Mouse (Mus musculus): ENCODE data around the gene Tmem131l. TPM values are rescaled to one million over a fixed set of nuclear protein-coding genes. Genes with fewer than 3 reads are reported as not detected.

The Tmem131l gene
- polyA plus RNA-seq, 1 experiment from 2014 or later = 89.0 TPM

DNA sequence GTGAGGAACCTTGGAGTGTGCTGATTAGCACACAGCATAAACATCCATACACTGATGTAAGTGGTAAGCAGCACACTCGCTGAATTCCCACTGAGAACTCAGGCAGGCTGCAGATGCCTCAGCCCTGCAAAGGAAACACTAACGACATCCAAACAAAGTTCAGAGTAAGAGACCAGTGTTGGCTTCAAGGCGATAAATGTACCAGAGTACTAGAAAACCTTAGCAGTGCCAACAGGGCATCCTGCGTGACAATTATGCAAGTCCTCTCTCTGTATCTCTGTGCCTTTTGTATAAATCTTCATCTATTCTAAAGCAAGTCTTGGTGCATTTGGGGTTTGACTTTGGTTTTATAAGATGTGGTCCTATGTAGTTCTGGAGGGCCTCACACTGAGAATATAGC is 11.0 kb downstream of the Tmem131l start:
- Histone ChIP-seq H3K27me3 (ENCODE audit: control insufficient read depth, insufficient read depth, low read length) (no peaks in the 10 kb centered on the region), H3K36me3 (ENCODE audit: control insufficient read depth, insufficient read depth, low read length) (0 out of 2 replicates have a peak, but pooled peaks cover 5% of the 10 kb centered on the region), H3K4me2 (replicated peaks; ENCODE audit: low read depth, low read length) (no peak overlapping the region), H3K4me3 (ENCODE audit: low read depth, low read length) (no peak overlapping the region), H3K9me3 (ENCODE audit: control insufficient read depth, low read length) (no peaks in the 10 kb centered on the region), H3K4me1 (replicated peaks; ENCODE audit: control insufficient read depth, insufficient read depth, low read length) (no peaks in the 10 kb centered on the region; the same call in 1 of the 2 replicates), H3K9ac (ENCODE audit: low read depth, low read length) (no peak overlapping the region), H3K27ac (ENCODE audit: low read depth, low read length) (no peak overlapping the region)
- ATAC-seq (ENCODE audit: low FRiP score) = no peak
- DNase-seq (ENCODE audit: low spot score) = no peak
- WGBS = 90% methylated on average over 4 of the region's 4 CpGs

DNA sequence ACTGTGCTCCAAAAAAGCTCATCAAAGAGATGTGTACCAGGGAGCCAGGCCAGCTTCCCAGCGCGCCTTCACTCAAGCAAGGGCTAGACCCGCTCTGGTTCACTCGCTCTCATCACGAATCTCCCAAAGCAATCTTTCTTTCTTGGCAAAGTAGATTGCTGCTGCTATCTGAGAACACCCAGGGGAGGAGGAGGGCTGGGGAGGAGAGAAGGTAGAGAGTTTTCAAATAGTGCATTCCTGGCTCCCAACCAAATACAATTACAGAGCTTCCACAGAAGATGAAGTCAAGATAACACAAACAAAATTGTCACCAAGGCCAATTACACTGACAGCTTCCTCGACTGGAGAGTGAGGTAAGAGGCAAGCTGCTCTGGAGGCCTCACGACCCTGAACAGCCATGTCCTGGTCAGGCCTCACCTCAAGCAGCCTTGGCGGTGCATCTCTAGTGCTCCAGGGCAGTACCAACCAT is 12.2 kb downstream of the Tmem131l start:
- ATAC-seq (ENCODE audit: low FRiP score) = no peak
- H3K4me1 ChIP-seq (replicated peaks; ENCODE audit: control insufficient read depth, insufficient read depth, low read length) = no peaks in the 10 kb centered on the region; the same call in 1 of the 2 replicates
- 80% methylated on average over 8 of the region's 8 CpGs for WGBS
- 0 out of 2 replicates have a peak, but pooled peaks cover 5% of the 10 kb centered on the region for H3K36me3 ChIP-seq (ENCODE audit: control insufficient read depth, insufficient read depth, low read length)
- no peak for DNase-seq (ENCODE audit: low spot score)
- H3K4me3 ChIP-seq (ENCODE audit: low read depth, low read length) = no peak overlapping the region
- H3K27ac ChIP-seq (ENCODE audit: low read depth, low read length) = no peak overlapping the region
- H3K27me3 ChIP-seq (ENCODE audit: control insufficient read depth, insufficient read depth, low read length) = no peaks in the 10 kb centered on the region
- no peaks in the 10 kb centered on the region for H3K9me3 ChIP-seq (ENCODE audit: control insufficient read depth, low read length)
- H3K9ac ChIP-seq (ENCODE audit: low read depth, low read length) = no peak overlapping the region
- no peak overlapping the region for H3K4me2 ChIP-seq (replicated peaks; ENCODE audit: low read depth, low read length)

DNA sequence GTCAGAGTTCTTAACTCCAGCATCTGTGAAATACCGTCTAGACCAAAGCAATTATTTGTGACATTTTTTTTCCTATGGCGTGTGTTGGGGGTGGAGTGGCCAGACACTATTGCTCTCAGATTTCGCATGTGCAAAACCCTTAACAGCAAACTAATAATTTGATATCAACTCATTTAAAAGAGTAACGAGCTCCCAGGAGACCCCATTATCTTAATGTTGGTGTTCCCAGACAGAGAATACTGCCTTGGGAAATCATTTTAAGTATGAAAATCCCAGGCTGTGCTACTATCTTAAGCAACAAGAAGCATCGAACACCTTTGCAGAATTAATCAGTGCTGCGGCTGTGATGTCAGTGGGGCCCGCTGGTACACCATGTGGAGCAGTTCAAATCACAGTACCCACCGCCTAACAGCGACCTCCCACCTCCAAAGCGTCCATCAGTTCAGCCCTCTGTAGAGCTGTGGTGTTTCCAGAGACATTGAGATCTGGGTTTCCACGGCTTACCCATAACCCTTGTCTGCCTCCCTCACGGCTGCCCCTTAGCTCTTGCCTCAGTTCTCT is 15.4 kb downstream of the Tmem131l start:
- Histone ChIP-seq H3K27ac (ENCODE audit: low read depth, low read length) (no peak overlapping the region), H3K9me3 (ENCODE audit: control insufficient read depth, low read length) (no peaks in the 10 kb centered on the region), H3K9ac (ENCODE audit: low read depth, low read length) (no peak overlapping the region), H3K4me2 (replicated peaks; ENCODE audit: low read depth, low read length) (no peak overlapping the region), H3K36me3 (ENCODE audit: control insufficient read depth, insufficient read depth, low read length) (0 out of 2 replicates have a peak, but pooled peaks cover 5% of the 10 kb centered on the region), H3K27me3 (ENCODE audit: control insufficient read depth, insufficient read depth, low read length) (no peaks in the 10 kb centered on the region), H3K4me1 (replicated peaks; ENCODE audit: control insufficient read depth, insufficient read depth, low read length) (no peaks in the 10 kb centered on the region; the same call in none of the 2 replicates), H3K4me3 (ENCODE audit: low read depth, low read length) (no peak overlapping the region)
- ATAC-seq (ENCODE audit: low FRiP score) (no peak), DNase-seq (ENCODE audit: low spot score) (no peak)
- 85% methylated on average over 12 of the region's 12 CpGs for WGBS

DNA sequence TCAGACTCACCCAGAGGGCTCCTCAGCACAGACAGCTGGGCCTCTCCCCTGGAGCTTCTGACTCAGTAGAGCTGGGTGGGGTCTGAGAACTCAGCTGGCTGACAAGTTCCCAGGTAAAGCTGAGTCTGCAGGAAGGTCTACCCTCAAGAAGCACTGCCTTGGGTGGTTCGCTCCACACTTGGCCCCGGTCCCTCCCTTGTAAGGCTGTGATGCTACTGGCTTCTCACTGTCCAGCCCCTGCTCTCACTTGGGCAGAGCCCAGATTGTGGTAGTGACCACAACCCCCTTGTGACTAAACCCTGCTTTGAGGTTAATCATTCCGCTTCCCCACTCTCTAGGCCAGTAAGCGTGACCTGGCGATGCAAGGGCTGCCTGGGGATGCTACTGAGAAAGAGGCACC is 17.3 kb downstream of the Tmem131l start:
- 63% methylated on average over 5 of the region's 5 CpGs for WGBS
- DNase-seq (ENCODE audit: low spot score) (no peak), ATAC-seq (ENCODE audit: low FRiP score) (no peak)
- Histone ChIP-seq H3K9me3 (ENCODE audit: control insufficient read depth, low read length) (no peaks in the 10 kb centered on the region), H3K4me1 (replicated peaks; ENCODE audit: control insufficient read depth, insufficient read depth, low read length) (no peaks in the 10 kb centered on the region; the same call in none of the 2 replicates), H3K4me3 (ENCODE audit: low read depth, low read length) (no peak overlapping the region), H3K9ac (ENCODE audit: low read depth, low read length) (no peak overlapping the region), H3K27me3 (ENCODE audit: control insufficient read depth, insufficient read depth, low read length) (no peaks in the 10 kb centered on the region), H3K27ac (ENCODE audit: low read depth, low read length) (no peak overlapping the region), H3K4me2 (replicated peaks; ENCODE audit: low read depth, low read length) (no peak overlapping the region), H3K36me3 (ENCODE audit: control insufficient read depth, insufficient read depth, low read length) (0 out of 2 replicates have a peak, but pooled peaks cover 7% of the 10 kb centered on the region)

DNA sequence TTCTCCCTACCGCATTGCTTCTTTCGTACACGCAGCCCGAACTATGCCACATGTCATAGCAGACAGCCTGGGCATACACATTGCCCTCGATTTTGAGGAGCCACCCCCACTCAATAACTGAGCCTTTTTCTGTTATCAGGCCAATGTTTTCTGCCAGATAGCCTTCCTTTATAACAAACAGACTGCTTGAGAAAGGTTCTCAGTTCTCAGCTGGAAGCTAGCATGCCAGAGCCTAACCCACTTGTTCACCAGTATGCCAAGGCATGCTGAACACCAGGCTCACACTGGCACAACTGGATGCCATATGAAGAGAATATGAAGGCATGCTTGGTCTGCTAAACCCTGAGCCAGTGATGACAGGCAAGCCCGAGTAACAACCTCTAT is 17.8 kb downstream of the Tmem131l start:
- 91% methylated on average over 6 of the region's 6 CpGs for WGBS
- Histone ChIP-seq H3K4me1 (replicated peaks; ENCODE audit: control insufficient read depth, insufficient read depth, low read length) (no peaks in the 10 kb centered on the region; the same call in none of the 2 replicates), H3K27ac (ENCODE audit: low read depth, low read length) (no peak overlapping the region), H3K9me3 (ENCODE audit: control insufficient read depth, low read length) (no peaks in the 10 kb centered on the region), H3K4me2 (replicated peaks; ENCODE audit: low read depth, low read length) (no peak overlapping the region), H3K4me3 (ENCODE audit: low read depth, low read length) (no peak overlapping the region), H3K27me3 (ENCODE audit: control insufficient read depth, insufficient read depth, low read length) (no peaks in the 10 kb centered on the region), H3K9ac (ENCODE audit: low read depth, low read length) (no peak overlapping the region), H3K36me3 (ENCODE audit: control insufficient read depth, insufficient read depth, low read length) (0 out of 2 replicates have a peak, but pooled peaks cover 7% of the 10 kb centered on the region)
- no peak for ATAC-seq (ENCODE audit: low FRiP score)
- no peak for DNase-seq (ENCODE audit: low spot score)

DNA sequence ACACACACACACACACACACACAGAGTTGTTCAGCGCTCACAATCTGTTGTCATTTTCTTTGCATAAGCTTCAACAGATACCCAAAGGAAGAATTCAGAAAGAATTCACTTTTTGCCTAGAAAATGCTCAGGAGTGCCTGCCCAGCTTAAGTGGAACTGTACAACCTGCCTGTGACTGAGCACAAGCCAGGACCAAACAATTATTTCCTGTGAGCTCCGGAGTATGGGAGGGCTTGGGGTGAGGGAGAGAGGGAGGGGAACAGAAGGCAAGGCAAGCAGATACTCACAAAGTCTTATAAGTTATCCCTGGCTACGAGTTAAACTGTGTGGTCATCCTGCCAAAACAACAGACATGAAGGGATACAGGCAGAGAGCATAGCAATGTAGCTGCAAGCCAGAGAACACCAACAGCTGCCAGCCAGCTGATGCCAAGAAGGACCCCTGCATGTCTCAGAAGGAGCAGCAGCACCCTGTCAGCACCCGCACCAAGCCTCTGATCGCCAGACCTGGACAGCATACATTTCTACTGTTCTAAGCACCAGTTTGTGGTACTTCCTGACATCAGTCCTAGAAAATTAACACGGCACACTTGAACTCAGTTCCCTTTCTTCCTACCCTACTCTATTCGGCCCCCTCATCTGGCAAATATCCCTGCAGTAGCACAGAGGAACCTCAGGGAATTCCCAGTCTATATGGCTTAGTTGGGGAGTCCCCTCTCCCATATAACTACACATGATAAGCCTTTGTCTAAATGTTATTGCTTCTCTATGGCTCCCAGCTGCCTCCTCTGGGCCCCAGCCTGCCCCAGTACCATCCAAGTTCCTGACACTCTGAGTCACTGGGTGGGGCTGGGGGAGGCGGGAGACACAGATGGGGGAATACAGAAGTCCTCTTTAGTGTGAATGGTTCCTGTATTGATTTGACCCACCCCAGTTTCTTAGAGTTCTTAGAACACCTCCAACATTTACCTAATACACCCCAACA is 18.5 kb downstream of the Tmem131l start:
- 75% methylated on average over 8 of the region's 8 CpGs for WGBS

DNA sequence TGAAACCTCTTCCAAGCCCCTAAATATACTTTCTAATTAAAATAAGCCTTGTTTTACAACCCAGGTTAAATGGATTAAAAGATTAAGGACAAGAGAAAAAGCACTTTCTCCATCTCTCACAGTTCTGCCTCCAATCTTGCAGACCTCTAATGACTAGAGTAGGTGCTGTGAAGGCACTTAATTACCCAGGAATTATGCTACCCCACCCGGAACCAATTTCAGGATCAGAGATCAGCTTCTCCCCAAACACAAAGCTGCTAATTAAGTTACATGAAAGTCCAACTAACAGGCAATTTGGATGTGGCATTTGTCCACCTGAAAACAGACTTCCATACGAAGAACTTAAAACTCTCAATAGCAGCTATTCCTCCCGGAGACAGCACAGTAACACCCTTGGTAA is 19.4 kb downstream of the Tmem131l start:
- 65% methylated on average over 3 of the region's 3 CpGs for WGBS

More for the DNA sequence above, 18.5 kb downstream of the Tmem131l start:
- Histone ChIP-seq H3K9me3 (ENCODE audit: control insufficient read depth, low read length) (no peaks in the 10 kb centered on the region), H3K4me2 (replicated peaks; ENCODE audit: low read depth, low read length) (no peak overlapping the region), H3K27me3 (ENCODE audit: control insufficient read depth, insufficient read depth, low read length) (no peaks in the 10 kb centered on the region), H3K9ac (ENCODE audit: low read depth, low read length) (no peak overlapping the region), H3K4me3 (ENCODE audit: low read depth, low read length) (no peak overlapping the region), H3K4me1 (replicated peaks; ENCODE audit: control insufficient read depth, insufficient read depth, low read length) (no peaks in the 10 kb centered on the region; the same call in none of the 2 replicates), H3K27ac (ENCODE audit: low read depth, low read length) (no peak overlapping the region), H3K36me3 (ENCODE audit: control insufficient read depth, insufficient read depth, low read length) (0 out of 2 replicates have a peak, but pooled peaks cover 2% of the 10 kb centered on the region)
- ATAC-seq (ENCODE audit: low FRiP score) = no peak
- DNase-seq (ENCODE audit: low spot score) = no peak

DNA sequence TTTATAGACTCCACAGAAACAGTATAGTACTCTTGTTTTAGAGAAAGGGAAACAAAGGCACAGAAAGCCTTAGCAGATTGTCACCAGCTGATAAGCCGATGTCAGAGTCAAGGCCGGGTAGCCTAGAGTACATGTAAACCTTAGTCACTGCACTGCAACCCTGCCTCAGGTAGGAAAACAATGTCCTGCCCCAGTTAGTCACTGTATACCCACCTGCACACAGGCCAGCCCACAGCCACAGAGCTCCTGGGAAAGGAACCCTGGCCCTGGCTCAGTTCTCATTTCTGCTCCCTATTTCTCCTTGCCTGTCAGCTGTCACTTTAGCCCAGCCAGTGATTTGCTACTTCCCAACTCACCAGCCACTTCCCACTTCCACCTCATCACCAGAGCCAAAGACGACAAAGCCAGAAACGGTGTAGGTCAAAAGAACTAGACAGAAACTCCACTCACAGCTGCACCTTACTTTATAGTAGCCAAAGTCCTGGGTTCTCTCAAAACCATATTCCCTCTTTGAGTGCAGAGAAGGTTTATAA is 24.4 kb downstream of the Tmem131l start:
- peaks cover 2% of the 10 kb centered on the region; the same call in 1 of the 2 replicates for H3K9me3 ChIP-seq (ENCODE audit: control insufficient read depth, low read length)
- H3K9ac ChIP-seq (ENCODE audit: low read depth, low read length) = no peak overlapping the region
- DNase-seq (ENCODE audit: low spot score) = no peak
- H3K27ac ChIP-seq (ENCODE audit: low read depth, low read length) = no peak overlapping the region
- H3K4me3 ChIP-seq (ENCODE audit: low read depth, low read length) = no peak overlapping the region
- WGBS = 92% methylated on average over 4 of the region's 4 CpGs
- no peaks in the 10 kb centered on the region for H3K4me1 ChIP-seq (replicated peaks; ENCODE audit: control insufficient read depth, insufficient read depth, low read length)
- no peaks in the 10 kb centered on the region for H3K27me3 ChIP-seq (ENCODE audit: control insufficient read depth, insufficient read depth, low read length)
- H3K4me2 ChIP-seq (replicated peaks; ENCODE audit: low read depth, low read length) = no peak overlapping the region
- H3K36me3 ChIP-seq (ENCODE audit: control insufficient read depth, insufficient read depth, low read length) = peaks cover 9% of the 10 kb centered on the region; the same call in 1 of the 2 replicates
- ATAC-seq (ENCODE audit: low FRiP score) = no peak

More for the DNA sequence above, 19.4 kb downstream of the Tmem131l start:
- Histone ChIP-seq H3K36me3 (ENCODE audit: control insufficient read depth, insufficient read depth, low read length) (0 out of 2 replicates have a peak, but pooled peaks cover 2% of the 10 kb centered on the region), H3K9ac (ENCODE audit: low read depth, low read length) (no peak overlapping the region), H3K4me3 (ENCODE audit: low read depth, low read length) (no peak overlapping the region), H3K9me3 (ENCODE audit: control insufficient read depth, low read length) (no peaks in the 10 kb centered on the region), H3K4me1 (replicated peaks; ENCODE audit: control insufficient read depth, insufficient read depth, low read length) (no peaks in the 10 kb centered on the region; the same call in none of the 2 replicates), H3K27me3 (ENCODE audit: control insufficient read depth, insufficient read depth, low read length) (no peaks in the 10 kb centered on the region), H3K27ac (ENCODE audit: low read depth, low read length) (no peak overlapping the region), H3K4me2 (replicated peaks; ENCODE audit: low read depth, low read length) (no peak overlapping the region)
- no peak for DNase-seq (ENCODE audit: low spot score)
- no peak for ATAC-seq (ENCODE audit: low FRiP score)
